Mouse (Mus musculus) CH12.LX (cell line): Measurements from ENCODE around the gene Tpd52l2.

Experiments used
- CTCF ChIP-seq, 2 experiments: IDR thresholded peaks in 1 of 2; conservative IDR thresholded peaks in 1 of 2; 2 replicates each; pipeline ENCODE4 v1.5.1; 2011 to 2012; ENCODE audit warnings: low read depth in 2 of 2, low read length in 2 of 2, improper control_type of control experiment in 1 of 2, inconsistent platforms in 1 of 2, mild to moderate bottlenecking in 1 of 2, moderate library complexity in 1 of 2
- ELF1 ChIP-seq: IDR thresholded peaks from 2 replicates; pipeline ENCODE4 v1.6.1; 2014; ENCODE audit warnings: low read depth, mild to moderate bottlenecking, inconsistent platforms, low read length, improper control_type of control experiment
- EP300 ChIP-seq: IDR thresholded peaks from 2 replicates; pipeline ENCODE4 v1.6.1; 2011; ENCODE audit warnings: low read length, improper control_type of control experiment
- IRF4 ChIP-seq: IDR thresholded peaks from 2 replicates; pipeline ENCODE4 v1.6.1; 2014; ENCODE audit warnings: low read depth, mild to moderate bottlenecking, inconsistent platforms, low read length, improper control_type of control experiment
- POLR2A ChIP-seq: IDR thresholded peaks from 2 replicates; pipeline ENCODE4 v1.6.1; 2011; ENCODE audit warnings: low read depth, mild to moderate bottlenecking, improper control_type of control experiment, low read length
- POLR2AphosphoS2 ChIP-seq: IDR thresholded peaks from 2 replicates; pipeline ENCODE4 v1.6.1; 2011; ENCODE audit warnings: low read depth, low read length, improper control_type of control experiment
- SMC3 ChIP-seq: IDR thresholded peaks from 2 replicates; pipeline ENCODE4 v1.6.1; 2011; ENCODE audit warnings: low read depth, low read length, improper control_type of control experiment
- TBP ChIP-seq: conservative IDR thresholded peaks from 2 replicates; pipeline ENCODE4 v1.6.1; 2011; ENCODE audit warnings: low read depth, low read length, improper control_type of control experiment
- ZKSCAN1 ChIP-seq: IDR thresholded peaks from 2 replicates; pipeline ENCODE4 v1.6.1; 2012; ENCODE audit warnings: low read depth, inconsistent platforms, low read length, improper control_type of control experiment, borderline replicate concordance
- ZMIZ1 ChIP-seq: IDR thresholded peaks from 2 replicates; pipeline ENCODE4 v1.6.1; 2012; ENCODE audit warnings: low read depth, mild to moderate bottlenecking, inconsistent platforms, low read length, improper control_type of control experiment

DNA sequence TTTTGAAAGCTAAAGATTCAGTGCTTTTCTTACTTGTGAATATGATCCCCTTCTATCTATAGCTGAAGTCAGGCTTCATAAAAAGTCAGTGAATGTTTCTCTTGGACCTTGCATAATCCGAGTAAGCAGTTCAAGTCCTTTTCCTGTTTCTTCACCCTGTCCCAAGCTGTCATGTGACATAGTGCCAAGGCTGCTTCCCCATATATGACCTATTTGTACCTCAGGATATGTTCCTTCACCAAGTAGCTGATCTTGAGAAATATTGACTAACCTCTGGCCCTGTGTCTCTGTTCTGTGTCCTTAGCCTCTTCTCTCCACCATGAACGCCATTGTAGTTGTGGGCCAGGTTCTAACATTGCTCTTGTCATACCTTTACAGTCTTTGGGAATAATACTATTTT, 39.5 kb downstream of the Tpd52l2 start:
- no peak for TF ChIP-seq EP300
- no peak for TF ChIP-seq ELF1
- no peak for TF ChIP-seq IRF4
- TF ChIP-seq ZMIZ1, result no peak
- TF ChIP-seq SMC3, result no peak
- no peak for TF ChIP-seq CTCF (conservative IDR thresholded peaks at IDR 0.05 in 1 of 2, IDR thresholded peaks at IDR 0.05 in 1 of 2; ENCODE audit: low read depth in 2 of 2, low read length in 2 of 2)
- no peak for TF ChIP-seq ZKSCAN1
- no peak for TF ChIP-seq POLR2A
- TF ChIP-seq TBP, result no peak
- no peak for TF ChIP-seq POLR2AphosphoS2
